Mouse (Mus musculus) liver, adult 2 months (tissue): ENCODE measurements around the gene Wdr60. TPM values are rescaled to one million over a fixed set of nuclear protein-coding genes. Genes with fewer than 3 reads are reported as not detected.

Experiments
- DNase-seq: peaks from one replicate; pipeline ENCODE4 v3.0.0-alpha.2; 2011; ENCODE audit warnings: low read depth, low spot score; ENCODE audit errors: extremely low read depth
- H3K27ac ChIP-seq: fragments of 200-500 bp; replicated peaks from 2 replicates; pipeline ENCODE4 v1.5.1; 2012; ENCODE audit warnings: low read depth, mild to moderate bottlenecking, control low read depth, inconsistent platforms, low read length; ENCODE audit not compliant: insufficient read depth
- H3K27me3 ChIP-seq: fragments of 200-500 bp; 2 replicates; pipeline ENCODE4 v1.6.1; 2012; ENCODE audit warnings: mild to moderate bottlenecking, moderate library complexity, low read length, inconsistent platforms; ENCODE audit not compliant: control insufficient read depth, insufficient read depth
- H3K36me3 ChIP-seq: fragments of 200-500 bp; 2 replicates; pipeline ENCODE4 v1.6.1; 2012; ENCODE audit warnings: low read length, inconsistent platforms; ENCODE audit not compliant: control insufficient read depth, insufficient read depth
- H3K4me1 ChIP-seq: fragments of 200-500 bp; 2 replicates; pipeline ENCODE4 v1.6.1; 2011; ENCODE audit warnings: low read length; ENCODE audit not compliant: control insufficient read depth, insufficient read depth
- H3K4me3 ChIP-seq: fragments of 200-500 bp; 2 replicates; pipeline ENCODE4 v1.5.1; 2011; ENCODE audit warnings: low read depth, mild to moderate bottlenecking, control low read depth, low read length, moderate library complexity; ENCODE audit not compliant: insufficient read depth
- H3K79me2 ChIP-seq: fragments of 200-500 bp; 2 replicates; pipeline ENCODE4 v1.6.1; 2012; ENCODE audit warnings: inconsistent platforms, mild to moderate bottlenecking, low read length, moderate library complexity; ENCODE audit not compliant: control insufficient read depth, insufficient read depth
- H3K9ac ChIP-seq: fragments of 200-500 bp; 2 replicates; pipeline ENCODE4 v1.6.1; 2012; ENCODE audit warnings: low read depth, mild to moderate bottlenecking, control low read depth, inconsistent platforms, low read length
- CTCF ChIP-seq: fragments of 200-500 bp; IDR thresholded peaks from 2 replicates; pipeline ENCODE4 v1.5.1; 2011; ENCODE audit warnings: low read depth, low read length, control low read depth
- POLR2A ChIP-seq: fragments of 200-500 bp; IDR thresholded peaks from 2 replicates; pipeline ENCODE4 v1.6.1; 2011; ENCODE audit warnings: low read length, control low read depth; ENCODE audit not compliant: insufficient read depth; ENCODE audit errors: extremely low read depth
- WGBS: fragments of 180-500 bp; shearing (Covaris S2); methylation state at CpG from one replicate; pipeline ENCODE4 v1.1.7; 2018; 5-methylcytosine and 5-hydroxymethylcytosine counted together
- polyA plus RNA-seq: library from polyadenylated mRNA; depleted of rRNA; stranded (reverse); fragments of >200 nt; gene quantifications from 2 replicates; pipeline ENCODE4 v1.2.3, GENCODE M21; 2012; rRNA removed
- total RNA-seq: library from RNA; depleted of rRNA; stranded (reverse); fragments of >200 nt; gene quantifications from 2 replicates; pipeline ENCODE4 v1.2.3, GENCODE M21; 2014; rRNA removed

Gene Wdr60
- total and polyA plus RNA-seq, 2 experiments: 1.8 to 3.6 TPM

DNA sequence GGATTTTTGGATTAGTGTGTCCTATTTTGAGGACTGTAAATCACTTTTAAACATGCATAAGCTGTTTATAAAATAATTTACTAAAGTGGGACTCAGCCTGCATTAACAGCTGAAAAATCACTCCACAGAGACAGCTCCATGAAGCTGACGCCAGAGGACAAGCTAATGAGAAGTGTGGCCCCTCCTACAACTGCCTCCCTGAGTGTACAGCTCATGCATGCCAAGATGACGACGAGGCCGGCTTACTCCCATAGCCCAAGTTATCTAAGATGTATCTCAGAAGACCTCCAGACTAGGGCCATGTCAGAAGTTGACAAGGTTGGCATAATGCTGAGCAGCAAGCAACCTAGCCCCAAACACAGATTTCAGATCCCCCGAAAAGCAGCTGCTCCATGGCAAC, 103.6 kb downstream of the Wdr60 start:
- no peak overlapping the region for H3K4me3 ChIP-seq
- WGBS: 83% methylated on average over 5 of the region's 5 CpGs
- no peak overlapping the region for H3K27ac ChIP-seq
- H3K36me3 ChIP-seq: no peaks in the 10 kb centered on the region
- no peak for TF ChIP-seq POLR2A
- no peak for TF ChIP-seq CTCF
- no peaks in the 10 kb centered on the region for H3K4me1 ChIP-seq
- no peaks in the 10 kb centered on the region for H3K79me2 ChIP-seq
- H3K9ac ChIP-seq: no peak overlapping the region
- no peak for DNase-seq
- H3K27me3 ChIP-seq: no peaks in the 10 kb centered on the region

DNA sequence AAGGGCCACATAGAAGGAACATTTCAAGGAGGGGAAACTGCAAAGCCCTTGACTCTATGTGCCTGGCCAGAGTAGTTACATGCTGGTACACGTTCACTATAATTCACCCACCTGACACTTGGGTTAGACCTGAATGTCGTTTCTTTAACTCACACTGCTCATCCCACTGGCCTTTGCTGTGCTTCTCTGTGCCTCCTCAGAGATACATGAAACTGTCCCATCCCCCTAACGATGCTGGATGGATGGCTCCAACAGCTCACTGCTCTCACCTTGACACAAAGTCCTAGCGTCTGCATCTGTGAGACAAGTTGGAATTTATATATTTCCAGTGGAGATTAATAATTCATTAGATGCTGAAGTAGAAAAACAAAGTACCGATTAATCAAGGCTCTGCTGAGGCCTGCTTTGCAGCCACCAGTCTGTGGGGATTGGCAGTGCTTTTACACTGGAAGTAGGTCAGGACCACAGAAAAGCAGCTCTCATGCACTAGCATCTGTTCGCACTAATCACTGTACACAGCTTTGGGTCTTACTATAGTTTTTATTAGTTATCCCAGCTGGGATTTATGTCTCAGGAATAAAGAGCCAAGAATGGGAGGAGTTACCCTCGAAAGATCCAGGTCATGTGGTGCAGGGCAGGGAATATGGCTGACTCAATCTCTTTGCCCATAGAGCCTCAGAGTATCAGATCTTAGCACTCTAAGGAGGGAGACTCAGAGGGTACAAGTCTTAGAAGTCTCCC, 105.9 kb downstream of the Wdr60 start:
- H3K4me1 ChIP-seq: no peaks in the 10 kb centered on the region
- no peak overlapping the region for H3K27ac ChIP-seq
- no peak overlapping the region for H3K9ac ChIP-seq
- H3K27me3 ChIP-seq: no peaks in the 10 kb centered on the region
- TF ChIP-seq CTCF (no peak), POLR2A (no peak)
- no peak overlapping the region for H3K4me3 ChIP-seq
- H3K79me2 ChIP-seq: no peaks in the 10 kb centered on the region
- H3K36me3 ChIP-seq: no peaks in the 10 kb centered on the region
- DNase-seq: no peak
- 80% methylated on average over 7 of the region's 7 CpGs for WGBS

Other genes starting within 250 kb of the Wdr60 start
- gene Zfp386, start 215.3 kb downstream of the Wdr60 start, total RNA-seq: 11.1 and 15.3 TPM in 2 replicates
- 2.5 and 2.7 TPM in 2 replicates for gene Zfp386, start 215.3 kb downstream of the Wdr60 start, polyA plus RNA-seq
- 0.07 and 0.18 TPM in 2 replicates for gene Vipr2, start 185.3 kb downstream of the Wdr60 start, total RNA-seq
- gene Vipr2, start 185.3 kb downstream of the Wdr60 start, polyA plus RNA-seq: not detected in 2 replicates
- not detected in 2 replicates for gene Gm11027, start 12.4 kb upstream of the Wdr60 start, total RNA-seq
- not detected in 2 replicates for gene Gm11027, start 12.4 kb upstream of the Wdr60 start, polyA plus RNA-seq
- 25.8 and 27.7 TPM in 2 replicates for gene Esyt2, start 18.2 kb upstream of the Wdr60 start, total RNA-seq
- gene Esyt2, start 18.2 kb upstream of the Wdr60 start, polyA plus RNA-seq: 2.4 and 2.6 TPM in 2 replicates
- gene Ncapg2, start 142.4 kb upstream of the Wdr60 start, total RNA-seq: 2.1 and 3.7 TPM in 2 replicates
- gene Ncapg2, start 142.4 kb upstream of the Wdr60 start, polyA plus RNA-seq: 0.21 and 0.27 TPM in 2 replicates
- gene Ptprn2, start 222.7 kb upstream of the Wdr60 start, total RNA-seq: 0.13 TPM in 1 of 2 replicates, not detected in the other
- gene Ptprn2, start 222.7 kb upstream of the Wdr60 start, polyA plus RNA-seq: 0.06 TPM in 1 of 2 replicates, not detected in the other